Mouse (Mus musculus): ENCODE measurements around the gene Polr2b. TPM values are rescaled to one million over a fixed set of nuclear protein-coding genes. Genes with fewer than 3 reads are reported as not detected.

Gene Polr2b
- total RNA-seq, 2 experiments from 2014 or later, result 37.2 to 88.7 TPM

DNA sequence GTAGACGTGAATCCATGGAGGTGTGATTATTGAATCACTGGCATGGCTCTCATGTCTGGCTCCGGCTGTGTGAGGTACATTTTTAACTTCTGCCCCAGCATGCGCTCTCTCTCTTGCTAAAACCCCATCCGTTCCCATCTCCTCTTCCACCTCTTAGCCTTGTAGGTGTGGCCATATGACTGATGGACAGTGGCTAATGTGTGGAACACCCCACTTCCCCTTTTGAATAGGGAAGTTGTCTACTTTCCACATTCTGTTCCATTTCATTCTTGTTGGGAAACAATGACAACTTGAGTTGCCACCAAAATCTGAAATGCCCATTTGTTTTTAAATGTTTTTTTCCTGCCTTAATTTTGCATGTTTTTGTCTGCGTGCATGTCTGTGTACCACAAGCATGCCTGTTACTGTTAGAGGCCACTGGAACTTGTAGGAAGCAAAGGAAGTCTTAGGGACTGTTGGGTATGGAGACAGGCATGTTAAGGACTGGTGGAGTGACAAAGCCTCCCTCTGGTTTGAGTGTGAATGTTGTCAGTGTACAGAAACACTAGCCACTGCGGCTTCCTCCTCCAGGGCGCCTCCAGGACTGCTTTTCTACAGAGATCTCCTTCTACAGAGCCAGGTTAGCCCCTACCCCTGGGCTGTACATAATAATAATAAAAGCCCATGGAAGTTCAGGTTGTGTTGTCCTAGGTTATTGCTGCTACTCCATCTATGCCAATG lies 17.0 kb upstream of the Polr2b start:
- no peak for DNase-seq (ENCODE audit: low spot score in 2 of 2)

DNA sequence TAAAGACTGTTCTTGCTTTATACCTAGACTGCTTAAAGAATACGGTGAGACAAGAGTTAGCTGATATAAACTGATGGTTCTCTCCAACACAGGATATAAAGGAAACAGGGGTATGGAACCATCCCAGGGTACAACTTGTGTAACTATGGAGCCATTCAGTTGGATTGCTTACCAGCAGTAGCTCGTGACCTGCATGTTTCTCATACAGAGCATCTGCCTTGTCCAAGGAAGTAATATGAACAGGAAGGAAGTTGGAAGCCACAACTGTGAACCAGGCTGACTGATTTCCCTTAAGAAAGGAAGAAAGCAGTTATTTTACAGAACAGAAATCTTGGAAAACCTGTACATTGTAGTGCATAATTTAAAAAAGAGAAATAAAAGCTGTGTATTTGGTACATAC lies 10.5 kb upstream of the Polr2b start:
- DNase-seq (ENCODE audit: low spot score in 2 of 2), result no peak

DNA sequence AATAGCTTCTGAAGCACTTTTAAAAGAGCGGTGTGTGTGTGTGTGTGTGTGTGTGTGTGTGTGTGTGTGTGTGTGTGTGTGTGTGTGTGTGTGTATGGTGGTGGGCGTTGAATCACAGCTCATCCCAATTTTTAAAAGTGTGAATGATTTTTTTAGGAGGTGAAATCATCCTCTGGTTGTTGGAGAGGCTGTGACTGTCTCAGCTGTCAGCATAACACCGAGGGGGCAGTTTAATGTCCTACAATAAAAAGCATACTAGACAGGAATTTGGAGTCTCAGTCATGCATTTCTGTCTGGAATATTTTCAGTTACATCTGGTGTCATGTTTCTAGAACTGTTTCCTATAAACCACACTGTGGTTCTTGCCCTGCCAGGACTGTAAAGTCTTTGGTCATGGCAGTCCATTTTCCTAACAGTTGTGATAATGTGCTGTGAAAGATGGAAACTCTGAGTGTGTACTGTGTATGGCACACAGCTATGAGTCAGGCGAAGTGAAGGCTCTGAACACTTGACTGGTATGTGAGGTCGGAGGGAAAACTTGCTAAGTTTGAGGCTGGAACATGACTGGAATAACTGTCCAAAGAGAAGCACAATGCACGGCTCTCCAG lies 8.5 kb upstream of the Polr2b start:
- DNase-seq (ENCODE audit: low spot score in 2 of 2), result no peak

DNA sequence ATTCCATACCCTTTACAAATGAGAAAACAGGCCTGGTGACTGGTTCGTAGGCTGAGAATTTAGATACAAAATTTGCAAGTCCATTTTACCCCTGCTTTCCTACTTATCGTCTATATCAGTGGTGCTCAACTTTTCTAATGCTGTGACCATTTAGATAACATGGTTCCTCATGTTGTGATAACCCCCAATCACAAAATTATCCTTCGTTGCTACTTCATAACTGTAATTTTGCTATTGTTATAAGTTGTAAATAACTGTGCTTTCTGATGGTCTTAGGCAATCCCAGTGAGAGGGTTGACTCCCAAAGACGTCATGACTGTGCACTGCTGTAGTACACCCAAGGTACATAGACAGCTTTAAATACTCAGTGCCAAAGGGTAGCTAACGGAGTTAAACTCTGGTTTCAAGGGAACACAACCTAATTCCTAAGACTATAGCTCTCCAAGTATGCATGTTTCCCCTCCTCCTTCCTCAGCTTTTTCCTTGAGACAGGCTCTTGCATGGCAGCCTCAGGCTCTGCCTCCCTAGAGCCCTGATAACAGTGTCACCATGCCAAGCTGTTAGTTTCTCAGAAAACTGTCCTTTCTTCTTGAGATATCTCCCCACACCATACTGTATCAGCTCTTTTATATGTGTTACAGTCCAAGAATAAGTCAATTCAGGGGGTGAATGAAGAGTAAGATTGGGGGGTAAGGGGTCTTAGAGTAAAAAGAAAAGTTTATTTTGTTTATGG lies 2.0 kb upstream of the Polr2b start:
- DNase-seq (ENCODE audit: low spot score in 2 of 2), result no peak

DNA sequence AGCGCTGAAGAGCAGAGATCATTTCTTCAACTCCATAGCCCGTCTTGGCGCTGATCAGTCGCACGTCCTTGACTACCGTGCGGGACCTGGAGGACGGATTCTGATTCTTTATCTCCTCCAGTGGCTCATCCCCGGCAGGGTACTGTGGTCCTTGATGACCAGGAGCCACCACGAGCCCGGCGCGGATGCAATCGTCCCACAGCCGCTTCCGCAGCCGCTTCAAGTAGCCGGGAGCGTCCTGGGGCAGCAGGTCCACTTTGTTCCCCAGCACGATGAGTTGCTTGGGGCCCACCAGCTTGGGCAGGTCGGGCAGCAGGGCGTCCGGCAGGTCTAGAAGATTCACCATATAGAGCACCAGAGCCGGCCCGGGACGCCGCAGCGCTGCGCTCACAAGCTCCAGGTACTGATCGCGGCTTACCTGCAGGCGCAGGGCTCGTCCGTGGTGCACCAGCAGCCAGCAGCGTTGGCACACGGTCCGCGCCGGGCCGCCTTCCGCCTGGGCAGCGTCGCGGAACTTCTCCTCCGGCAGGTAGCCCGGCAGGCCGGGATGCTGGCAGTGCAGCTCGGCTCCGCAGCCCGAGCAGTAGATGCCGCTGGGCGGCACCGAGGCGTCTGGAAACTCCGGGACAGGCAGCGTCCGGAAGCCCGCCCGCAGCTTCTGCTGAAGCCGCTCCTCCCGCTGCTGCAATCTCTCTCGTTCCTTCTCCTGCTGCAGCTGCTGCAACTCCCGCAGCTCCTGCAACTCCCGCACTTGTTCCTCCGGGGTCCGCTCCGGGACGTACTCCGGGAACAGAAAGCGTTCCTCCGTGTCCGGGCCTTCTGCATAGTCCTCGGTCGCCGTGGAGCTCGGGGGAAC lies 668 bp upstream of the Polr2b start:
- DNase-seq (ENCODE audit: low spot score in 2 of 2), result peak; percentile 31 to 41

DNA sequence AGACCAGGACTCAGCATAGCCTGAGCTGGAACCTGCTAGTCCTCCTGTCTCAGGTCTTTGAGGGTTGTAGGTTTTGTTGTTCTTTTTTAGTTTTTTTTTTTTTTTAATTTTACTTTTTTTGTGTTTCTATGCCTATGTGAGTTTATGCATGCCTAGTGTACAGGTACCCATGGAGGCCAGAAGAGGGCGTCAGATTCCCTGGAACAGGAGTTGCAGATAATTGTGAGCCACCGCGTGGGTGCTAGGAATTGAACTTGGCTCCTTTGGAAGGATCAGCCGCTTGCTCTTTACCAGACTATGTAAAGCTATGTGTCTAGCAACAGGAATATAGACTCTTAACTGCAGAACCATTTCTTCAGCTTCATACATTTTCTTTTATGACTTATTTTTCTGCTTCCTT lies 4.3 kb downstream of the Polr2b start:
- DNase-seq (ENCODE audit: low spot score in 2 of 2), result no peak

DNA sequence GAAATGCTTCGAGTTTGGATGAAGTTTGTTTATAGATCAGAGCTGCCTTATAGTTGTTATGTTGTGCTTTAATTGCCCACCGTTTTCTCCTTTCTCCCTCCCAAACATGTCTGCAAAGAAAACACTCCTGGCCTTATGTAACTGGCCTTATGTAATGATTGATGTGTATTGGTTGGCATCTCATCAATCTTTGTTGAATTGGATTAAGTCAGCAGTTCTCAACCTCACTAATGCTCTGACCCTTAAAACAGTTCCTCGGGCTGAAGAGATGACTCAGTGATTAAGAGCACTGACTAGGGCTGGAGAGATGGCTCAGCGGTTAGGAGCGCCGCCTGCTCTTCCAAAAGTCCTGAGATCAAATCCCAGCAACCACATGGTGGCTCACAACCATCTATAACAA lies 5.0 kb downstream of the Polr2b start:
- no peak for DNase-seq (ENCODE audit: low spot score in 2 of 2)

DNA sequence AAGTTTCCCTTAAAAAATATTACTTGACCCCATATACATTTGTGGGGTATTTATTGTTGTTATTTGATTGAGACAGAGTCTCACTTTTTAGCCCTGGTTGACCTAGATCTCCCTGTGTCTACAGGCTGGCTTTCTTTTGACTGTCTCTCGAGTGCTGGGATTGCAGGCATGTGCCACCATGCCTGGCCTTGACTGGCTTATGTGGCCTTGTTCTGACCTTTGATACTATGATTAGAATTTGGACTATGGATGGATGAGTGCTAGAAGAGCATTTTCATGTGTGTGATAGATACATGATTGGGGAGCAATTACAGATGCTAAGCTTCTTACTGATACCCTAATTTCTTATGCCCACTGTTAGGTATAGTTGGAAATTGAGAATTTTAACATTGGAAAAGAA lies 15.0 kb downstream of the Polr2b start:
- no peak for DNase-seq (ENCODE audit: low spot score in 2 of 2)

DNA sequence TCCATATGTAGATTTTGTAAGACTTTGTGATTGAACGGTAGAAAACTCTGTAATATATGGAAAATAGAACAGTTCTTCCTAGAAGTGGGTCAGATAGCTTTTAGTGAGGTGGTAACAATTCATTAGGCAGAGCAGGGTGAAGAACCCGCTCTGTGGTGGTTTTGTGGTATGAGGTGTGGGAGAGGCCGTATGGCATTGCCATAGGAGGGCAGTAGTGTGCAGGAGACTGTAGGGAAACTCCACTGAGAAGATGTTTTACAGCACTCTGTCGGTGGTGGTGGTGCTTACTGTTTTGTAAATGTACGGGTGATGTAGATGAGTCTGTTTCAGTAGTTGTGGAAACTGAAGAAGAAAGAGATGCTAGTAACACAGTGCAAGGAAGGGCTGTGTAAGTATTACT lies 20.2 kb downstream of the Polr2b start:
- no peak for DNase-seq (ENCODE audit: low spot score in 2 of 2)

DNA sequence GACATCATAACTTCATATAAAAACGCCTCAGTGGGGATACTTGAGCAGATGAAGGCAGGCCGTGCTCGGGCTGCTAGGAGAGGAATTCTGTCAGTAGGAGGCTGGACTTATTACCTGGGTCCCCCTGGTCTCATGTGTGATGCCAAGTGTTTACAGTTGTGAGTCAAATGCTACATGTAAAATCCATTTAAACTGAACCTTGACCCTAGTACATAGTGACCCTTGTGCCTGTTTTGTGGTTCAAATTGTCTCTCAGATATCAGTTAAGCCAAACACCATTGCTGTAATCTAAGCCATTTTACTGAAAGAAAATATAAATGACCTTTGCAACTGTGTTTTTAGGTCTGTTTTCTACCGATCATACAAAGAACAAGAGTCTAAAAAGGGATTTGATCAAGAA lies 30.1 kb downstream of the Polr2b start:
- DNase-seq (ENCODE audit: low spot score in 2 of 2), result no peak

DNA sequence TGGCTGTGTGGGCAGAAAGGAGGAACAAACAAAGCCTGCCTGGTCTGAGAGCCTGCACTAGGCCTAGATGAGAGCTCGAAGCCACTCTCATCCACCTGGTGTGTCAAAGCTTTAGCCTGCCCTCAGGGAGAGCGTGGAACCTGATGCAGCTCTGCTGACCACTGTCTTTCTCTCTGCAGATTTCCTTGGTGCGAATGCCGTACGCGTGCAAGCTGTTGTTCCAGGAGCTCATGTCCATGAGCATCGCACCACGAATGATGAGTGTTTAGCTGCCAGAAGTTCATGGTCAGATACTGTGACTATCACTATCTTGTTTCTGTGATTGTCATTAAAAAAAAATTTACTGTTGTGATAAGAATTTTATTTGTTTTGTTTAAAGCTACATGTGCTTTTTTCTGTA lies 39.0 kb downstream of the Polr2b start:
- no peak for DNase-seq (ENCODE audit: low spot score in 2 of 2)

DNA sequence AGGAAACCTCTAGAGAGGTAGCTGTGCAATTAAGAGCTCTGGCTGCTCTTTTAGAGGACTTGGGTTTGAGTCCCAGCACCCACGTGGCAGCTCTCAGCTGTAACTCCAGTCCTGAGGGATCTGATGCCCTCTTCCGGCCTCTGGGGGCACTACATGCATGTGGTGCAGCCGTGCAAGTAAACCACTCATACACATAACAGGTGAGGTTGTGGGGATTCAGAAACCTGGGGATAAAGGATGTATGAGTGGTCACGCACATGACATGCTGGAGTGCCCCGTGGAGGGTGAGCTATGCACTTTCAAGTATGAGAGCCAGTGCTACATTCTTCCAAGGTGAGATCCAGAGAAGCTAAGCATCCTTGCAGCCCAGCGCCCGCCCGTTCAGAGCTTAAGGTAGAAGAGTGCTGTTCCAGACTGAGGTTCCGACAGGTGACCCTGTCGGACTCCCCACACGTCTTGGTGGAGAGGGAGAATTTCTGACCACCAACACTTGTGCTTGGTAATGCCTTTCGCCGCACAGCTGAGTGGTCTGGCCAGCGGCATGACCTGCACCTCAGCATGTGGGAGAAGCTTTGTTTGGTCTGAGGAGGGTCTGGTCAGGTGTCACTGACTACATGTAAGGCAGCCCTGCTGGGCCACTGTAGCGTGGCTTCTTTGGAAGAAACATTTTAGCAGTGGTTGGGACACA lies 40.2 kb downstream of the Polr2b start:
- no peak for DNase-seq (ENCODE audit: low spot score in 2 of 2)

DNA sequence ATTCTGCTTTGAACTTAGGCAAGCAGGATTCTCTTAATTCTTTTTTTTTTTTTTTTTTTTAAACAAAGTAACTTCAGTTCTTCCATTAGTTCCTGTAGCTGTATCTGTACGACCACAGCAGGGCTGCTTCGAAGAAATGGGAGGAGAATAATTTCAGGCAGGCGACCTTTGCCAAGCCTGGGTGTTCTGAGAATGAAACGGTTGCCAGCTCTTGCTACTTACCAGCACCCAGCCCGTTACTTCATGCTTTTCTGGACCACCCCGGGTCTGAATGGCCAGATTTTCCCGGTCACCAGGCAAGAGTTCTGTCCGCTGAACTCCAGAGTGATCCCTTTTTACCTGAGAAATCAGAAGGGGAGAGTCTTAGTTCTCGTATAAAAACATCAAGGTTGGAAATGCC lies 41.7 kb downstream of the Polr2b start:
- DNase-seq (ENCODE audit: low spot score in 2 of 2), result no peak

DNA sequence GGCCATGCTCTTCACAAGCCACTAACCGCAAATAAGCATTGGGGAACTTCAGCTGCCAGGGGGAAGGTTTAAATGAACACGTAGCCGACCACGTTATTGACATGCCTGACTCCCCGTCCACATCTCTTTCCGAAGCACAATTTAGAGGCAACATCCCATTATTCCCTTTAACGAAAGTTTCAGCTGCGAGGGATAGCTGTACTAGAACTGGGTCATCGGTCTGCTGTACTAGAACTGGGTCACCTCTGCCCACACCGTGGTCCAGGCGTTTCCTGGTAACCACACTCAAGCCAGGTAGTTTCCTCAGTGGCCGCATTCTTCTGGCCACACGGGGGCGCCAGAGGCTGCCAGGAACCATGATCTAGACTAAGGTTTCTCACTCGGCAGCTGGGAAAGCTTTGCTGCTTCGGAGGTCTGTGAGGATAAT lies 44.4 kb downstream of the Polr2b start:
- DNase-seq (ENCODE audit: low spot score in 2 of 2), result peak; percentile 88 to 89

DNA sequence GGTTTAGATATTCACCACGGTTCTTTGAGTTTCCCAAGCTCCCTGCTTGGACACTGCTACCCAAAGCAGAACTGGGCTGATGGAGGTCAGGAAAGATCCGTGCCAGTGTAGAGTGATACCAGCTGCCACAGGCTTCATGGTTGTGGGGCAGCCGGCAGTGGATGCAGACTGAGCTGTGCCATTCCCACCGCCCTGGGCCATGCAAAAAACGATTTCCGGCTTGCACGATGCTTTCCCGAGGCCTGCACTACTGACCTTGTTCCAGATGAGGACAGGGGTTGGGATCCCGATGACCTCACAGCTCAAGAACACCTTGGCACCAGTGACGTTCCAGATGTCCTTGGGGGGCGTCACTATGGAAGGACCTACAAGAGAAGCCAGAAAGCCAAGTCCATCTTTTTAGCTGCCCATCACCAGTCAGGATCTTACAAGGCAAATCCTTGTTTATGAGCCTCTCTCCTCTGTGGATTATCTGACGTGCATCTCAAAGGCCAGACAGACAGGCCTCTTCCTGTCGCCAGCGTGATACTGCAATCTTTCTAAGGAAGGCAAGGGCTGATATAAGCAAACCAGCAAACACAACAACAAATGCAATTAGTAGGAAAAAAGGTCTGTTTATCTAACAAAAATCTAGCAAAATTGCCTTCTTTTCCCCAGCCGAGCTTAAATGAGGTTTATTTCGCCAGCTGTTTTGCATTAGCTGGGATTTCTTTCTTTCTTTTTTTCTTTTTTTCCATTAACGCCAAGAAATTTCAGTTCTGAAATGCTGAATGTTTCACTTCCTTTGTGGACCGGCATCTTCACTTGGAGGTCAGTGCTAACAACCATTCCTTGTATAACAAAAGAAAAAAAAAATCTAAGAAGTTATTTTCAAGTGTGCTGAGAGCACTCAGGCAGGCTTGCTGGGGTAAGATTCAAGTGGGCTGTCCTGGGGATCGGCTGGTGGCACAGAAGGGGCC lies 45.6 kb downstream of the Polr2b start:
- DNase-seq (ENCODE audit: low spot score in 2 of 2), result no peak

DNA sequence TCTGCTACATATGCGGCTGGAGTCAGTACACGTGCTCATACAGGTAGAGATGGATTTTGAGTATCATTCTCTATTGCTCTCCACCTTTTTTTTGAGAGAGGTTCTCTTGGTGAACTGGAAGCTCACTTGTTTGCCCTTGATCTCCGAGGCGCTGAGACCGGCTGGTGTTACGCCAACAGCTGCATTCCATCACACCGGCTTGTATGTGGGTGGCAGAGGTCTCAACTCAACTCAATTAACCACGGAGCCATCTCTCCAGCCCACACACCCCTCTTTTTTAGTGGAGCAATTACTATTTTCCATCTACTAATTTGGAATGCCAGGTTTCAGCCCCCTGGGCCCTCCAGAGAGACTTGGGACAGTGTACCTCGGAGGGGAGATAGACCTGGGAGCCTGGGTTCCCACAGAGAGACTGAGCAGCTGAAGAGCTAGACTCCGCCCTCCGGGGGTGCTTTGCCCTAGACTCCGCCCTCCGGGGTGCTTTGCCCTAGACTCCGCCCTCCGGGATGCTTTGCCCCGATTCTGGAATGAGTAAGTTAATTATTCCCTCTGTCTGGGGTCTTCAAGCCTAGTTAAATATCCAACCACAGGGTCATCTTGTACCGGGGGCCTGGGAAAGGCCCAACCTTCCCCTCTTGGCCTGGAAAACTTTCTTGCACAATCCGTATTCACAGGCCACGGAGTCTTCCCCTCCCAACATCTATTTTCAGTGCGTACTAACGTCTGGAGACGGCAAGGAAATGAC lies 47.6 kb downstream of the Polr2b start:
- peak; percentile 70 to 73 for DNase-seq (ENCODE audit: low spot score in 2 of 2)

DNA sequence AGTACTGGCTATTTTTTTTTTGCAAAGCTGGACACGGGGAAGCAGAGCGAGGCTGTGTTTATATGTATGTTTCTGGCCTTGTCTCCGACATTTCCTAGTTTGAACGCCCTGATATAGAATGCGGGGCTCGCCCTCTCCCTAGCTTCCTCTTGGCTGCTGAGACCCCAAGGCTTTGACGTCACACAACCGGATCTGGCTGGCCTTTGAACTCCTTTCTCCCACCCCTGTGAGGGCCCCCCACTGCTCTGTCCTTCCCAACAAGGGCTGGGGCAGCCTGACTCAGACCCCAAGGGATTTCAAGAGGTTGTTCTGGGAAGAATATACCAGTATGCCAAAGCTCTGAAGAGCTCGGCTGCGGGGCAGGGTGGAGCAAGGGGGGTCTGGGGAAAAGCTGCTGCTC lies 48.4 kb downstream of the Polr2b start:
- DNase-seq (ENCODE audit: low spot score in 2 of 2), result peak; percentile 36 to 42

DNA sequence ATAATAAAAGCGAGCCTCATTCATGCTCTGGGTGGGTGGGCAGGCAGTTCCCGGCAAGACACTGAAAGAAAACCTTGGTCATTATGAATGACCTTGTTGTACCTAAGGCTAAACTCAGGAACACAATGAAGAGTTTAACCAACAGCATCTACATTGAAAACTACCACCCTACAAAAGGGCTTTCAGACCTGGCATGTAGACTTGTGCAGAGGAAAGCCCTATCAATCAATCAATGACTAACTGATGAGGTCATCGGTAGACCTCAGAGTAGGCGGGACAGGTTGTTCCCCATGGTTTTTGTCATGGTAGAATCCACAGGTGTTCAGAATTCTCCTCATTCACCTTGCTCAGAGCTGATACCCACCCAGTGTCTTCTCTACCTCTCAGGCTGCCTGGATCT lies 50.0 kb downstream of the Polr2b start:
- DNase-seq (ENCODE audit: low spot score in 2 of 2), result no peak

DNA sequence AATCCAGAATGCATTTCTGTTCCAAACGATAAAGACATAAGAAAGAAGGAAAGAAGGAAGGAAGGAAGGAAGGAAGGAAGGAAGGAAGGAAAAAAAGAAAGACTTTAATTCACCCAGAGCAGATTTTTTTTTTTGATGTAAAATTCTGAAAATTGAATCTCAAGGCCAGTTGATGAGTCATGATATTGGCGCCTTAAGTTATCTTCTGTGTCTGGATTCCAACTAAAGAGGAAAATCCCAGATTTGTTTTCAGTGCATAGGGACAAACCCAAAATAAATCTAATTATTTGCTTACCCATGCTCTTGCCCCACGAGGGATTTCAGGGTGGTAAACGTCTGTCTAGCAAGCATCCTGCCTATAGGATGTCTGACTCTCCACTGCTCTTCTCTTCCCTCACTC lies 51.1 kb downstream of the Polr2b start:
- no peak for DNase-seq (ENCODE audit: low spot score in 2 of 2)
